Mouse (Mus musculus) forebrain, embryonic 15.5 days (tissue): ENCODE results near the gene 1700003E16Rik. TPM values are rescaled to one million over a fixed set of nuclear protein-coding genes. Genes with fewer than 3 reads are reported as not detected.

Experiments used
- polyA plus RNA-seq: library from polyadenylated mRNA; unstranded; fragments of >200 nt; fragmentation: Nextera tagmentation; extraction: Ambion mirVana; gene quantifications from 2 replicates; pipeline ENCODE4 v1.2.1, GENCODE M21; 2015

Gene 1700003E16Rik
- polyA plus RNA-seq, 1 experiment from 2014 or later: 6.9 TPM

Other genes starting within 250 kb of the 1700003E16Rik start
- 14.9 and 15.8 TPM in 2 replicates for gene Sema4f, start 216.6 kb upstream of the 1700003E16Rik start, polyA plus RNA-seq
- not detected in 2 replicates for gene M1ap, start 209.5 kb upstream of the 1700003E16Rik start, polyA plus RNA-seq
- gene Dok1, start 122.9 kb upstream of the 1700003E16Rik start, polyA plus RNA-seq: 3.1 and 3.4 TPM in 2 replicates
- 4.7 and 6.3 TPM in 2 replicates for gene Loxl3, start 122.2 kb upstream of the 1700003E16Rik start, polyA plus RNA-seq
- gene Aup1, start 101.9 kb upstream of the 1700003E16Rik start, polyA plus RNA-seq: 159 and 161 TPM in 2 replicates
- 69.9 and 71.0 TPM in 2 replicates for gene Htra2, start 101.1 kb upstream of the 1700003E16Rik start, polyA plus RNA-seq
- gene Dqx1, start 98.6 kb upstream of the 1700003E16Rik start, polyA plus RNA-seq: 0.34 and 0.42 TPM in 2 replicates
- not detected in 2 replicates for gene Tlx2, start 86.1 kb upstream of the 1700003E16Rik start, polyA plus RNA-seq
- 48.1 and 49.2 TPM in 2 replicates for gene Pcgf1, start 78.5 kb upstream of the 1700003E16Rik start, polyA plus RNA-seq
- gene Lbx2, start 70.0 kb upstream of the 1700003E16Rik start, polyA plus RNA-seq: not detected in 2 replicates
- gene Ccdc142, start 54.8 kb upstream of the 1700003E16Rik start, polyA plus RNA-seq: 3.8 and 4.3 TPM in 2 replicates
- 4.0 and 4.3 TPM in 2 replicates for gene Gm42688, start 54.8 kb upstream of the 1700003E16Rik start, polyA plus RNA-seq
- gene Mrpl53, start 47.4 kb upstream of the 1700003E16Rik start, polyA plus RNA-seq: 121 and 126 TPM in 2 replicates
- 24.2 and 26.7 TPM in 2 replicates for gene Mogs, start 40.9 kb upstream of the 1700003E16Rik start, polyA plus RNA-seq
- 229 and 231 TPM in 2 replicates for gene Wbp1, start 34.8 kb upstream of the 1700003E16Rik start, polyA plus RNA-seq
- gene Ino80b, start 31.0 kb upstream of the 1700003E16Rik start, polyA plus RNA-seq: 15.6 and 16.5 TPM in 2 replicates
- 6.1 and 7.0 TPM in 2 replicates for gene Rtkn, start 20.9 kb upstream of the 1700003E16Rik start, polyA plus RNA-seq
- gene Wdr54, start within 50 bp of the 1700003E16Rik start, polyA plus RNA-seq: 18.3 and 18.6 TPM in 2 replicates
- 143 and 147 TPM in 2 replicates for gene Dctn1, start 9.5 kb downstream of the 1700003E16Rik start, polyA plus RNA-seq
- gene Slc4a5, start 63.4 kb downstream of the 1700003E16Rik start, polyA plus RNA-seq: 0.46 and 0.85 TPM in 2 replicates
- gene Mthfd2, start 169.5 kb downstream of the 1700003E16Rik start, polyA plus RNA-seq: 25.4 and 25.6 TPM in 2 replicates
- 32.4 and 32.8 TPM in 2 replicates for gene Mob1a, start 169.6 kb downstream of the 1700003E16Rik start, polyA plus RNA-seq
- 58.8 and 59.7 TPM in 2 replicates for gene Bola3, start 192.7 kb downstream of the 1700003E16Rik start, polyA plus RNA-seq